Mouse (Mus musculus): ENCODE results near the gene Gpr143. TPM values are rescaled to one million over a fixed set of nuclear protein-coding genes. Genes with fewer than 3 reads are reported as not detected.

Gene Gpr143
- polyA plus RNA-seq, 1 experiment from 2014 or later, result not detected

DNA sequence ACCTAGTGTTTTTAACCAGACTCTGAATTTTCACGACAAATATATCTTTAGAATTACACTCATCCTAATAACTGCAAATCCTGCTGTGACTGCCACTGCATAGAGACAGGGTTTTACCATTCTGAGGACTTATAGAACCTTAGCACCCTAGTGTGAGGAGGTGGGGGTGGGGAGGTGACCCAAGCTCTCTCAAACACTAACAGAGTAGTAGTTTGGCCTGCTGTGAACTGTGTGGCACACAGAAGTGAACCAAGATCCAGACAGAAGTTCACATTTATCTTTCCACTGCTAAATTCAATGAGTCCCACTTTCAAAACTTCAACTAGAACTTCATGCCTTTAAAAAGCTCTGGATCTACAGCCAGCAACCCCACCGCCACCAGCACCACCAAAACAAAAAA, 18.9 kb upstream of the Gpr143 start:
- Histone ChIP-seq H3K27ac (ENCODE audit: low read depth, low read length) (no peak overlapping the region), H3K9ac (ENCODE audit: low read depth, low read length) (no peak overlapping the region), H3K9me3 (ENCODE audit: control insufficient read depth, low read length) (no peaks in the 10 kb centered on the region), H3K4me1 (replicated peaks; ENCODE audit: control insufficient read depth, insufficient read depth, low read length) (no peaks in the 10 kb centered on the region), H3K27me3 (replicated peaks; ENCODE audit: control insufficient read depth, insufficient read depth, low read length) (no peaks in the 10 kb centered on the region), H3K4me2 (no peak overlapping the region), H3K36me3 (ENCODE audit: control insufficient read depth, insufficient read depth, low read length) (no peaks in the 10 kb centered on the region), H3K4me3 (ENCODE audit: low read depth, low read length) (no peak overlapping the region)
- DNase-seq (ENCODE audit: low spot score) (no peak), ATAC-seq (replicated peaks; ENCODE audit: low FRiP score) (no peak)
- WGBS, result 73% methylated on average over 2 of the region's 2 CpGs

DNA sequence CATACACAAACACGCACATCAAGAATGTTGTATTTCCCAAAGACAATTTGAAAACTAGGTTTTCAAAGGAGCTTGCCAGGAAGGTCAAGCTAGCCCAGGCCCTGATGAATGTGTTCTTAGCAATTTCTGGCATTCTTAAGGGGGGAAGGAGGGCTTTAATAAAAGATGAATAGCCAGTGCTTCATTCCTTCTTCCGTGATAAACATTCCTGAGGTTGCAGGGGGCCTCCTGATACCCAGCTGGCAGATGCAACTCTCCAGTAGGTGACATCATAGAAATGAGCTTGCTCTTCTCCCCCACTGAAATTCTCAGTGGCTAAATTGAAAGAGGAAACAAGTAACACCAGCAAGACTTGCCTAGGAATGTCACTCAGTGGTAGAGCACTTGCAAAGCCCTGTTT, 17.6 kb upstream of the Gpr143 start:
- H3K27ac ChIP-seq (ENCODE audit: low read depth, low read length), result no peak overlapping the region
- DNase-seq (ENCODE audit: low spot score) (no peak), ATAC-seq (replicated peaks; ENCODE audit: low FRiP score) (no peak)

DNA sequence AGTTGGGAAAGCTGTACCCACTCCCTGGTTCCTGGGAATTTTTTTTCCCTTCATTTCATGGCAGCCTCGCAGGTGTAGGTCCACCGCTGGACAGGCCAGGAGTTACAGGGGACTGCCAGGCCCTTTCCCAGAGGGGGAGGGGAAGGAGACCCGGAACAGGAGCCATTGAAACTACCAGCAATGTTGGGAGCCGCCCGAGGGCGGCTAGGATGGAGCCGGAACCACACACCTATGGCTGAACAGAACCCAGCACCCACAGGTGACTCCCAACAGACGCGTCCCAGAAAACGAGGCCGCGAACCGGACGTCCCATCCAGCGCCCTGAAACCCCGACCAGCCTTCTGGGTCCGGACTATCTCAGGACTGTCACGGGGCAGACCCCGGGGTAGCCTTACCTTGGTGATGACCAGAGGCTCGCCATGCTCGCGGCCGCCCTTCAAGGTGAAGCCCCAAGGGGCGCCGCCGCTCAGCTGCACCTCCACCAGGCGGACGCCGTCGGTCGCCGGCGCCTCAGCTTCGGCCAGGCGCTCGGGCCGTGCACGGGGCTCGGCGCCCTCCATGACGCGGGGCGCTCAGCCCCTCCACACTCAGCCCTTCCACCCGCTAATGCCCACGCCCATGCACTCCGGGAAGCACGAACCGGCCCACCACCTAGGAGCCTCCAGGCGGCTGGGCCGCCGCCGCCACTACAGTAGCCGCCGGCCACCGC, 12.7 kb upstream of the Gpr143 start, which contains the start of gene Shroom2:
Gene Shroom2, minus strand, starts transcription at position 575 of the 709 bp plus-strand sequence.
- H3K4me3 ChIP-seq (ENCODE audit: low read depth, low read length), result peak within 1 kb of the TSS; percentile 60
- ATAC-seq (replicated peaks; ENCODE audit: low FRiP score) (peak; percentile 74), DNase-seq (ENCODE audit: low spot score) (peak; percentile 32)
- no peaks in the 10 kb centered on the region for H3K4me1 ChIP-seq (replicated peaks; ENCODE audit: control insufficient read depth, insufficient read depth, low read length)
- H3K9ac ChIP-seq (ENCODE audit: low read depth, low read length), result peak within 1 kb of the TSS; percentile 60
- no peaks in the 10 kb centered on the region for H3K36me3 ChIP-seq (ENCODE audit: control insufficient read depth, insufficient read depth, low read length)
- H3K9me3 ChIP-seq (ENCODE audit: control insufficient read depth, low read length), result no peaks in the 10 kb centered on the region
- 13% methylated on average over 55 of the region's 55 CpGs for WGBS
- H3K27me3 ChIP-seq (replicated peaks; ENCODE audit: control insufficient read depth, insufficient read depth, low read length), result peaks cover 24% of the 10 kb centered on the region
- peak within 1 kb of the TSS; percentile 43; the same call in 1 of the 2 replicates for H3K27ac ChIP-seq (ENCODE audit: low read depth, low read length)
- H3K4me2 ChIP-seq, result peak within 1 kb of the TSS; percentile 64

More for the DNA sequence above, 17.6 kb upstream of the Gpr143 start:
- no peak overlapping the region for H3K9ac ChIP-seq (ENCODE audit: low read depth, low read length)
- H3K4me3 ChIP-seq (ENCODE audit: low read depth, low read length), result no peak overlapping the region
- no peaks in the 10 kb centered on the region for H3K36me3 ChIP-seq (ENCODE audit: control insufficient read depth, insufficient read depth, low read length)
- H3K4me1 ChIP-seq (replicated peaks; ENCODE audit: control insufficient read depth, insufficient read depth, low read length), result no peaks in the 10 kb centered on the region
- H3K9me3 ChIP-seq (ENCODE audit: control insufficient read depth, low read length), result no peaks in the 10 kb centered on the region
- H3K27me3 ChIP-seq (replicated peaks; ENCODE audit: control insufficient read depth, insufficient read depth, low read length), result peaks cover 7% of the 10 kb centered on the region
- no peak overlapping the region for H3K4me2 ChIP-seq
- 45% methylated on average over 2 of the region's 2 CpGs for WGBS

DNA sequence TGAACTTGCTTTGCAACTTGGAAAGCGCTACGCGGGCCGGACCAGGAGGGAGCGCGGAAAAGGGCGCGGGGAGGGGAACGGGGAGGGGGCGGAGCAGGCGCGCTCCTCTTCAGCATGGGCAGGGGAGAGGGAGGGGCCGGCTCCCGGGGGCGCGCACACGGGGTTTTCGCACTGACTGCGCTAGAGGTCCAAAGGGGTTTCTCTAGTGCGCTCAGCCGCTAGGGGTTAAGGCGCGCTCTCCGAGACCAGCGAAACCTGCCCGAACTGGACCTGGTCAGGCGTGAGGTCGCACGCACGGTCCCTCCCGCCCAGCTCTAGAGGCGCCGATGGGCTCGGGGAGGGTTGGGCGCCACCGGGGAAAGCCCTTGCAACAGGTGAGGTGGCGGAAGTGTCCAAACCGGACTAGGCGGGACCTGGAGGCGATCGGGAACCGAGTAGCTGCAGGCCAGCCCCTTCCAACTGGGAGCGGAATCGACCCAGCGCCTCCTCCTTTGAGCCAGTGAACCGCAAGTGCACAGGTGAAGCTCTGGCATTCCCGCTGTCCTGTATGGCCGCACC, 12.0 kb upstream of the Gpr143 start:
- WGBS, result 11% methylated on average over 40 of the region's 48 CpGs
- H3K9ac ChIP-seq (ENCODE audit: low read depth, low read length), result peak overlapping the region; percentile 60
- ATAC-seq (replicated peaks; ENCODE audit: low FRiP score), result peak; percentile 88

DNA sequence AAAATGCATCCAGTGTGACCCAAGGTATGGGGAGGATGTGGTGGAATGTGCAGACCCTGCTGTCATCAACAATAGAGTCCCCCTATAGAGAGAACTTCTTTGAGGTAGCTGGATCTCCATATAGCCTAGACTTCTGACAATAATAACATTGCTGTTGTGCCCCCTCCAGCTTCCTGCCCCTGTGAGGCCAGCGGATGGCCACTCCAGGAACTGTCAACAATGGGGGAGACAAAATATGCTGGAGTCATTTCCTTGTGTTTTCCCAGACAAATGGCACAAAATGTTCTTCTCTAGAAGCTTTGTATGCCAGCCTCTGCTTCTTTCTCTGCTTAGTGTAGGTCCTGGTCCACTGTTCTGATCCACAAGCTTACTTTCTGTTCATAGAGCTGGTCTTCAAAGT, 6.4 kb downstream of the Gpr143 start:
- H3K9me3 ChIP-seq (ENCODE audit: control insufficient read depth, low read length), result no peaks in the 10 kb centered on the region
- no peaks in the 10 kb centered on the region for H3K36me3 ChIP-seq (ENCODE audit: control insufficient read depth, insufficient read depth, low read length)
- H3K27ac ChIP-seq (ENCODE audit: low read depth, low read length), result no peak overlapping the region
- H3K27me3 ChIP-seq (replicated peaks; ENCODE audit: control insufficient read depth, insufficient read depth, low read length), result peaks cover 11% of the 10 kb centered on the region; the same call in 1 of the 2 replicates
- DNase-seq (ENCODE audit: low spot score) (no peak), ATAC-seq (replicated peaks; ENCODE audit: low FRiP score) (no peak)
- no peaks in the 10 kb centered on the region for H3K4me1 ChIP-seq (replicated peaks; ENCODE audit: control insufficient read depth, insufficient read depth, low read length)
- no peak overlapping the region for H3K9ac ChIP-seq (ENCODE audit: low read depth, low read length)
- 60% methylated on average over 1 of the region's 1 CpGs for WGBS
- H3K4me2 ChIP-seq, result no peak overlapping the region
- H3K4me3 ChIP-seq (ENCODE audit: low read depth, low read length), result no peak overlapping the region

More for the DNA sequence above, 12.0 kb upstream of the Gpr143 start:
- peak; percentile 68 for DNase-seq (ENCODE audit: low spot score)
- H3K27me3 ChIP-seq (replicated peaks; ENCODE audit: control insufficient read depth, insufficient read depth, low read length), result peaks cover 24% of the 10 kb centered on the region
- H3K27ac ChIP-seq (ENCODE audit: low read depth, low read length), result no peak overlapping the region
- H3K4me2 ChIP-seq, result peak overlapping the region; percentile 64
- no peaks in the 10 kb centered on the region for H3K36me3 ChIP-seq (ENCODE audit: control insufficient read depth, insufficient read depth, low read length)
- H3K9me3 ChIP-seq (ENCODE audit: control insufficient read depth, low read length), result no peaks in the 10 kb centered on the region
- peak overlapping the region; percentile 60 for H3K4me3 ChIP-seq (ENCODE audit: low read depth, low read length)
- H3K4me1 ChIP-seq (replicated peaks; ENCODE audit: control insufficient read depth, insufficient read depth, low read length), result no peaks in the 10 kb centered on the region

DNA sequence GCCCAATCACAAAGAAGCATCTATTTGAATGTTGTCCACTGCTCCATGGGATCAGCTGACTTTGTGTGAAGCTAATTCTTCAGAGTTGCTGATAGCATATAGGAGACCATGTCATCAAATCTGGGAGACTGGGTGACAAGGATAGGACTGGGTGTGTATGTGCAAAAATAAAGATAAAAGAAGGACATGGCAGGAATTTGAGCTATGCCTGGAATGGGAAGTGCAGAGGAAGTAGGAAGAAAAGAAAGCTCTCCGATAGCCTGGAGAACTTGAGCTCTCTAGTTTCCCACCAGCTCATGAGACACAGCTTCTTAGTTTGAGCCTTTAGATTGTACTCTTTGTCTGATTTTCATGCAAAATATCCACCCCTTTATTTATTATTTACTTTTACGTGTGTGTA, 6.9 kb downstream of the Gpr143 start:
- Histone ChIP-seq H3K36me3 (ENCODE audit: control insufficient read depth, insufficient read depth, low read length) (no peaks in the 10 kb centered on the region), H3K4me3 (ENCODE audit: low read depth, low read length) (no peak overlapping the region), H3K27me3 (replicated peaks; ENCODE audit: control insufficient read depth, insufficient read depth, low read length) (peaks cover 11% of the 10 kb centered on the region; the same call in 1 of the 2 replicates), H3K27ac (ENCODE audit: low read depth, low read length) (no peak overlapping the region), H3K9me3 (ENCODE audit: control insufficient read depth, low read length) (no peaks in the 10 kb centered on the region), H3K9ac (ENCODE audit: low read depth, low read length) (no peak overlapping the region), H3K4me1 (replicated peaks; ENCODE audit: control insufficient read depth, insufficient read depth, low read length) (no peaks in the 10 kb centered on the region), H3K4me2 (no peak overlapping the region)
- ATAC-seq (replicated peaks; ENCODE audit: low FRiP score) (no peak), DNase-seq (ENCODE audit: low spot score) (no peak)
- 68% methylated on average over 2 of the region's 2 CpGs for WGBS

DNA sequence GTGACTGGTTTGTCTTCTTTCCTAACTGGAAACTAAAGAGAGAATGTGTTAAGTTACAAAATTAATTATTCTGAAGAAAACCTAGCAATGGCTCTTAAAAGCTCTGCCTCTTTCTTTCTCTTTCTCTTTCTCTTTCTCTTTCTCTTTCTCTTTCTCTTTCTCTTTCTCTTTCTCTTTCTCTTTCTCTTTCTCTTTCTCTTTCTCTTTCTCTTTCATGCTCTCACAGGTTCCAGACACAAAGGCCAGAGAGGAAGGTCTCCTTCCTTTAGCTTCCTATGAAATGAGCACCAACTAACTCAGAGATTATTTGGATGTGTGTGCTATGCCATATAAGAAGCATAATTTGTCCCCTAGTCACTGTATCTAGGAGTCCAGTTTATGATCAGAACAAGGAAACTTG, 23.6 kb downstream of the Gpr143 start:
- no peak overlapping the region for H3K4me3 ChIP-seq (ENCODE audit: low read depth, low read length)
- H3K4me2 ChIP-seq, result no peak overlapping the region
- no peaks in the 10 kb centered on the region for H3K9me3 ChIP-seq (ENCODE audit: control insufficient read depth, low read length)
- no peak for ATAC-seq (replicated peaks; ENCODE audit: low FRiP score)
- H3K27ac ChIP-seq (ENCODE audit: low read depth, low read length), result no peak overlapping the region
- no peaks in the 10 kb centered on the region for H3K36me3 ChIP-seq (ENCODE audit: control insufficient read depth, insufficient read depth, low read length)
- no peak for DNase-seq (ENCODE audit: low spot score)
- no peaks in the 10 kb centered on the region for H3K4me1 ChIP-seq (replicated peaks; ENCODE audit: control insufficient read depth, insufficient read depth, low read length)
- H3K27me3 ChIP-seq (replicated peaks; ENCODE audit: control insufficient read depth, insufficient read depth, low read length), result 0 out of 2 replicates have a peak, but pooled peaks cover 2% of the 10 kb centered on the region
- H3K9ac ChIP-seq (ENCODE audit: low read depth, low read length), result no peak overlapping the region

DNA sequence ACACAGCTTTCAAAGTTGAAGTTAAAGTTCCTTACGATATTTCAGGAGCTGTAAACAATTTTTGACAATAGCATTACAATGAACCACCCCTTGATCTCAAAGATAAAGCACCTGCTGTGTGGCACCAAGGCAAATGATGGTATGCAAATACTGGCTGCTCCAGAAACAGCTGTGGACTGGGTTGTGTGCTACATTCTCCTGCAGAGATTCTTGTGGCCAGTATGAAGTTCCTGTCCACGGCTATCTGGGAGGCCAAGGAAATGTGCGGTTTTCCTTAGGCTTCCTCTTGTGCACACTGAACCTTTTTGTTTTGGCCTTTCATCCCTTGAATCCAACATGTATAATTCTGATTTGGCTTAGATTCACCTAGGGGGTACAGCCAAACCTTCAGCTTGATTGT, 31.6 kb downstream of the Gpr143 start:
- 57% methylated on average over 3 of the region's 3 CpGs for WGBS

DNA sequence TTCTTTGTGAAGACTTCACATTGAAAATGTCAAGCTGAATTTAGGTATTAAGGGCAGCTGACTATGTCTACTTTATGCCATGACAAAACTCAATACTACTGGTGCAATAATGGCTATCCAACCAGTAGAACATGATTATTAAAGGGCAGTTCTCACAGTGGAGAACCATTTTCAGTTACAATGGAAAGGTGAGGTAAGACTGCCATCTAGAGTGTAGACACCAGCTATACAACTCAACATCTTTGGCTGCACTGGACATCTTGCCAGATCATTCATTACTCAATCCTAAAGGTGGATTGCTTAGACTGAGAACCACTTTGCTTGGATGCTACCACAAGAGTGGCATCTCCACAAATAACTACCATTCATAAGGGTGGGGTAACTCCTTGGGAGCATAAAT, 37.3 kb downstream of the Gpr143 start:
- Histone ChIP-seq H3K27ac (ENCODE audit: low read depth, low read length) (no peak overlapping the region), H3K27me3 (replicated peaks; ENCODE audit: control insufficient read depth, insufficient read depth, low read length) (peaks cover 6% of the 10 kb centered on the region), H3K4me1 (replicated peaks; ENCODE audit: control insufficient read depth, insufficient read depth, low read length) (no peaks in the 10 kb centered on the region), H3K9ac (ENCODE audit: low read depth, low read length) (no peak overlapping the region), H3K36me3 (ENCODE audit: control insufficient read depth, insufficient read depth, low read length) (no peaks in the 10 kb centered on the region), H3K4me2 (no peak overlapping the region), H3K9me3 (ENCODE audit: control insufficient read depth, low read length) (no peaks in the 10 kb centered on the region), H3K4me3 (ENCODE audit: low read depth, low read length) (no peak overlapping the region)
- DNase-seq (ENCODE audit: low spot score) (no peak), ATAC-seq (replicated peaks; ENCODE audit: low FRiP score) (no peak)

More for the DNA sequence above, 31.6 kb downstream of the Gpr143 start:
- ATAC-seq (replicated peaks; ENCODE audit: low FRiP score) (no peak), DNase-seq (ENCODE audit: low spot score) (no peak)
- H3K27ac ChIP-seq (ENCODE audit: low read depth, low read length), result no peak overlapping the region
- H3K27me3 ChIP-seq (replicated peaks; ENCODE audit: control insufficient read depth, insufficient read depth, low read length), result peaks cover 4% of the 10 kb centered on the region
- H3K36me3 ChIP-seq (ENCODE audit: control insufficient read depth, insufficient read depth, low read length), result no peaks in the 10 kb centered on the region
- no peaks in the 10 kb centered on the region for H3K9me3 ChIP-seq (ENCODE audit: control insufficient read depth, low read length)
- no peak overlapping the region for H3K4me2 ChIP-seq
- no peaks in the 10 kb centered on the region for H3K4me1 ChIP-seq (replicated peaks; ENCODE audit: control insufficient read depth, insufficient read depth, low read length)
- no peak overlapping the region for H3K4me3 ChIP-seq (ENCODE audit: low read depth, low read length)
- no peak overlapping the region for H3K9ac ChIP-seq (ENCODE audit: low read depth, low read length)

Measured in liver, embryonic 11.5 days (tissue).